Mouse (Mus musculus) hematopoietic stem cell, adult 5-6 weeks (primary cell): ENCODE results near the gene Cradd. TPM values are rescaled to one million over a fixed set of nuclear protein-coding genes. Genes with fewer than 3 reads are reported as not detected.

Experiments used
- ATAC-seq, 2 experiments: fragments of 125-278 bp in 1 of 2; replicated peaks in 1 of 2; 2 replicates each; pipeline ENCODE4 v1.8.0; 2016 to 2017; ENCODE audit warnings: inconsistent platforms in 2 of 2, mild to moderate bottlenecking in 2 of 2, moderate number of reproducible peaks in 2 of 2, low read depth in 1 of 2, moderate TSS enrichment in 1 of 2; ENCODE audit not compliant: low FRiP score in 2 of 2, poor library complexity in 2 of 2, severe bottlenecking in 2 of 2, insufficient read depth in 1 of 2, low TSS enrichment in 1 of 2
- total RNA-seq: library from RNA; stranded (forward); fragments of 172-1452, 232-1000 nt; gene quantifications from 2 replicates; pipeline ENCODE4 v1.2.3, GENCODE M21; 2017

Gene Cradd
- total RNA-seq, 1 experiment from 2014 or later, result 5.4 TPM

DNA sequence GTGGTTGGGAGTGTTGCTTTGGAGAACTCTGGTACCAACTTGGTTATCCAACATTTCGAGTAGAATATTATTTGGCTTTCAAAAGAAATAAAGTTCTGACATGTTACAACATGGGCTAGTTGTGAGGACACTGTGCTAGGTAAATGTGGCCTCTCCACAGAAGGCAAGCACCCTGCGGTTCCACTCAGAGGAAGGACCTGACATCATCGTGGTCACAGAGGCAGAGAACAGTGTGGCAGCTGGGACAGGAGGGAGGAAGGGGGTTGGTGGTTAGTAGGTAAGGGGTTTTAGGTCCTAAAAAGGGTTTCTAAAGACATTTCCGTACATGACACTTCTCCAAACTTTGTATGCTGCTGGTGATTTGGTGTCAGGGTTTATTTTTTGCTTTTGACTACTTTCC lies 145.1 kb downstream of the Cradd start:
- ATAC-seq, result peak; percentile 83 to 90

DNA sequence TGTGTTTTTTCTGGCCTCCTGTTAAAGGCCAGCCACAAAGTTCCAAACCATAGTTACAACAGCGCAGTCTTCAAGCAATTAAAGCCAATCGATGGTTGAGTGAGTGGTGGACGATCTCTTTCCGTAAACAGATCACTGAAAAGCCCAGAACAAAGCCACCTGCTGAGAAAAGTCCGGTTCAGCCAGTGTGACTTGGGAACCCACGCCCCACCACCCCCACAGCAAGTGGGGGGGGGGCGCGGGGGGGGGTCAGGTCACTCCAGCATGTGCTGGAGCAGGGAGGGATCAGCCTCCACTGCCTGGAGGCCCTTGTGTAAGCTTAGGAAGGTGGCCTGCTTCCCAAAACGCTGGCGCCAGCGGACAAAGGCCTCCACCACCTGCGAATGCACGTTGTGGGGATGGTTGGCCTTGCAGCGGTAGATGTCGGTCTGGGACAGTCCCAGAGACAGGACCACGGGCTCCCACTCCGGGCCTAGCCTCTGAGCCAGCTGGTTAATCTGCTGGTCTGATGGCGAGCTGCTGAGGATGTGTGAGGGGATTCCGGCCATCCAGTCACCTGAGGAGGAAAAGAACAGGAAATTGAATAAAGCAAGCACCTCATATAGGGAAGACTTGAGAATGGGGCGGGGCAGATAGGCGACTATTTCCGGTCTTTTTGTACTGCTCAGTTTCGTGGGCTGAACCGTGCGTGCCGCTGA lies 148.4 kb downstream of the Cradd start:
- ATAC-seq, result no peak

DNA sequence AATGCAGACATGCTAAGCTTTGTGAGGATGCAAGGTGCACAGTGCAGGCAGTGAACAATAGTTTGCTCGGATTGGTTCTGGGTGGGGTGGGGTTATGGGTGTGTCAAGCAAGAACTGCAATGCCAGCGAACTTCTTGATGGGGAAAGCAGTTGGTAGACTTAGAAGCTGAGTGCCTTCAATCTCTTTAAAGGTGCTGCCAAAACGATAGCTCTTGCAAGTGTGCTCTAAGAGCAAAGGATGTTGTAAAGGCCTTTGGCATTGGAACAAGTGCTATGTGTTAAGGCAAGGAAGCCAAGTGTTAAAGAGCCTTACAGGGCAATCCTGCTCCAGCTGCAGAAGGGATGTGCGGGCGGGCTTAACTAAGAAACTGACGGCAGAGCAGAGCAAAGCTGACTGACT lies 149.7 kb downstream of the Cradd start:
- ATAC-seq, result no peak

DNA sequence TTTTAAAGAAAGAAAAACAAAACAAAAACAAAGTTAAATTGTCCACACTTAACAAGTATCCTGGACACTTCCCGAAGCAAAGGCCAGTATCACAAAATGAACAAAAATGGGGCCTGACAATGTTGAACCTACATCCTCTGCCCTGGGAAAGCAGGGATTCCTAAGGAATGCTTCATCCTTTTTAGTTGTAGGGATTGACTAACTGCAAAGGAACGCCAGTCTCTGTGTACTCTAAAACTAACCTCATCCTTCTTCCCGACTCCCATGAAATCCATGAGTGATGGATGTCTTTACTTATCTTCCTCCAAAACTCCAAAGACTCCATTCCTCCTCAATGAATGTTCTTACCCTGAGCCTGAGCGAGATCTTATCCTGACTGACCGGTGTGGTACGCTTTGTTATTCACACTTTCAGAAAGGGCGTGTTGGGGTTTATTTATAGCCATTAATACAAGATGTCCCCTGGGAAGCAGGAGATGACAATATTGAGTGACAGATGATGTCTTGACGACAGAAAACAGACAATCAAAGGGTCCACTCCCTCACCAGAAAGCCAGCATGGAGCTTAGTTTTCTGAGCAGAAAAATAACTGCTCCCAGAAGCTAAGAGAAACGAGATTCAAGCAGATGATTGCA lies 153.1 kb downstream of the Cradd start:
- no peak for ATAC-seq

DNA sequence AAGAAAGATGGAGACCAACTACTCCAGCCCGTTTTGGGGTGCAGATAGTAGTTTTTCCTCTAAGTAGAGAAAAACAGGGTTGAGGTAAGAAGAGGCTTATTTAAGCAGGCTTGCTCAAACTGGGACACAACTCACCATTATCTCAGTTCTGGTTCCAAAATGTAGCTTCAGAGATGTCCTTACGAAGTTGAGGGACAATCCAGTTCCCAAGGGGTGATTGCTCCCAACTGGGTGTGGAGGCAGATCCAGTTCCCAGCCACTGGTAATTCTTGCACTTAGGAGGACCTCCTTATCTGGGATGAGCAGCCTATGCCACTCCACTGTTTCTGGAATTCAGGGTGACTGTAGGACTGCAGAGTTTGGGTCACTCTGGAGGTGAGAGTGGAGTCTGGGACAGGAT lies 159.0 kb downstream of the Cradd start:
- no peak for ATAC-seq

DNA sequence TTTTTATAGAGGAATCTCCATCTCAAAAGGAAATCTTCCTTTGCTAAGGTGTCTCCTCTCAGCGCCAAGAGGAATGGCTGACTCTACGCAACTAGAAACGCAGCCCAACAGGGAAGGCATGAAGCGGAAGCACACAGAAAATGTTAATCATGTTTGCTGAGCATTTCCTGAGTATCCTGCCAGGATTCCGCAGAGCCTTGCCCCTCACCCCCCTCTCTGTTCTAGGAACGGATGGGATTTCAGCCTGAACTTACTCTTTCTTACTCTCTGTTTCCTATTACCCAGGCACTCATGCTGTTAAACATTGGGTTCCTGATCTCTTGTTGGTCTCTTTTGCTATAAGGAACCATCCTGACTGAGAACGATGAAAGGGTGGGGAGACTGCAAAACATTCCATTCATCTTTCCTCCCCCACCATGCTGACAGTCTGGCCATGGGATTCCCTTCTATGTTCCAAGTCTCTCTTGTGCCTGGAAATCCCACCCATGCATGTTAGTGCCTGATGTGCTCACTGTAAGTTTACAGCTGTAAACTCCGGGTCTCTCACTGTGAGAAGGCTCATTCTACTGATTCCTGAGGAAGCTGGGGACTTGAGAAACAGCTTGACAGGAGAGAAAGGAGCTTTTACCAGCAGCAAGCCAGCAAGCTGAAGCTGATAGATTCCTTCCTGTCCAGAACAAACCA lies 161.1 kb downstream of the Cradd start:
- no peak for ATAC-seq

DNA sequence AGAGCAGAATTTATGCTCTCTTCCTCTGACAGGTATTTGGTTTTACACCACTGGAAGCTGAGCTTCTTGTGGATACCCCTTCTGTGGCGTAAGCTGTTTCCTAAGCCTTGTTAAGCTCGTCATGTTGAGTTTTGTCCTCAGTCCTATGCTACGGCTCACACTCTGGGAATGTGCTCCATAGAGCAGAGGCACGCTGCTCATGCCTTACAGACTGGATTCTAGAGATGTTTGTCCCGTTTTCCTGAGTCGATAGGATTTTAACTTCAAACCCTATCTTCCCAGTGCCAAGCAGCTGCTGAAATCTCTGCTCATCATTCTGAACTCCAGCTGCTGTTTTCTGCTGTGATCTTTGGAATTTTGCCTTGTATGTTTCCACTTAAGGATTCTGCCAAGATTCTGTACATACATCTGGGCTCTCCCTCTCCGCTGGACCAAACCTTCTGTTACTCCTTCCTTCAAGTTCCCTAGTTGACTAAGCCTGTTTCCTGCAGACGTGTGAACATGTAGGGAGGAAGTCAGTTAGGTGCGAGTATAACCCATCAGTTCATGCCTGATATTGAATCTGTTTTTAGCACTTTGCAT lies 164.2 kb downstream of the Cradd start:
- ATAC-seq, result no peak

DNA sequence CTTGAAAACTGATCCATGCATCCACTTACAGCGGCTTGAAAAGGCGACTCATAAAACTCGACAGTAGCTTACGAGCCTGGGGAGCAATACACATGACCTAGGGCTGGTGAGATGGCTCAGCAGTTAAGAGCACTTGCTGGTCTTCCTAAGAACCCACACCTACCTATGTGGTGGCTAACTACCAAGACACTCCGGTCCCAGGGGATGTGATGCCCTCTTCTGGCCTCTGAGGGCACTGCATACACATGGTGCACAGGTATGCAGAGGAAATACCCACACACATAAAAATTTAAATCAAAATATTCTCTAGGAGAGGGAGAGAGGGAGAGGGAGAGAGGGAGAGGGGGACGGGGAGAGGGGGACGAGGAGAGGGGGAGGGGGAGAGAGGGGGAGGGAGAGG lies 167.5 kb downstream of the Cradd start:
- no peak for ATAC-seq

DNA sequence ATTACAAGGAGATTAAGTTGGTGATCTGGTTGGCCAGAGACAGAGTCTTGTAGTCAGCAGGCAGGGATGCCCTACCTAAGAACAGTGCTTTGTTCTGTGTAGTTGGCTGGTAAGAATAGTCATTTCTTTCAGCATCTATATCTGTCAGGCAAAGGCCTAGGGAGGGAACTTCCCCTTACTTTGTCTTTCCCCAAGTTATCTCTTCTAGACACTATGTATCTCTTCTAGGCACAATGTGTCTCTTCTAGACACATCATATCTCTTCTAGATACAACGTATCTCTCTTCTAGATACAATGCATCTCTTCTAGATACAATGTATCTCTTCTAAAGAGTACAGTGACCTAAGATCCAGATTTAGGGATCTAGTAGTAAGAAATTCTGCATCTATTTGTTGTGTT lies 169.3 kb downstream of the Cradd start:
- ATAC-seq, result no peak

DNA sequence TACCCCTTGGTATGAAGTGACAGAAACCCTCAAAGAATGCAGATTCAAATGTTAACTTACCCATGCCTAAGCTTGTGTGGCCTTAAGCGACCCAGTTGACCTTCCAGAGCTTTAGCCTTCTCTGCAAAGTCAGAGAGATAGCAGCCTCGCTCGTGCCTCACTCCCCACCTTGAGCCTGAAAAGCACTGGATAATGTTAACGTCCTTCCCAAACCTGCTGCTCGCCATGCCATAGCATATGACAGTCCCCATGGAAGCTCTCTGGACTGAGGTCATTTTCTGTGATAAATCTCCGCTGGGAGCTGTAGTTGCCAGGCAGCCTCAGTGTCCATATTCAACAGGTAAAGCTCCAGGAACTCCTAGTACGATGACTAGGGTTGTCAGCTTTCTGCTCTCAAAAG lies 170.7 kb downstream of the Cradd start:
- ATAC-seq, result no peak

DNA sequence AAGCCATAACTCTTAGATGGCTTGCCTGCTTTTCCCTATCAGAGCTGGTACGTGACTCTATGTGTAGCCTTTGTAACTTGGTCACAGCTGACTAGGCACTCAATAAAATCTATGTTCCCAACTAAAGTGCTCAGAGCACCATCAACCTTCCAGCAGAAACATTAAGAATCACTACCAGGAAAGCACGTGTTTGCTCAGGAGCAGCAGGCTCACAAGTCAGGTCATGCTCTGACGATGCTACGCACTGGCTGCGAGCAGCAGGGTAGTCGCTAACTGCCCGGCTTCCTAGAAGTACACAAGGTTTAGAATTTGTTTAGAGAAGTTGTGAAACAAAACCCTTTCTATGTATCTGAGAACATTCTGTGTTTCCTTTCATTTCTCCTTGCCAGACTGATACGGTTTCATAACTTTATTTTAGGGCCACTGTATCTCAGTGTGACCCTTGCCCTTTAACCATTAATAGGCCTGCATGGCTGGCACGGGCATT lies 171.4 kb downstream of the Cradd start:
- no peak for ATAC-seq

DNA sequence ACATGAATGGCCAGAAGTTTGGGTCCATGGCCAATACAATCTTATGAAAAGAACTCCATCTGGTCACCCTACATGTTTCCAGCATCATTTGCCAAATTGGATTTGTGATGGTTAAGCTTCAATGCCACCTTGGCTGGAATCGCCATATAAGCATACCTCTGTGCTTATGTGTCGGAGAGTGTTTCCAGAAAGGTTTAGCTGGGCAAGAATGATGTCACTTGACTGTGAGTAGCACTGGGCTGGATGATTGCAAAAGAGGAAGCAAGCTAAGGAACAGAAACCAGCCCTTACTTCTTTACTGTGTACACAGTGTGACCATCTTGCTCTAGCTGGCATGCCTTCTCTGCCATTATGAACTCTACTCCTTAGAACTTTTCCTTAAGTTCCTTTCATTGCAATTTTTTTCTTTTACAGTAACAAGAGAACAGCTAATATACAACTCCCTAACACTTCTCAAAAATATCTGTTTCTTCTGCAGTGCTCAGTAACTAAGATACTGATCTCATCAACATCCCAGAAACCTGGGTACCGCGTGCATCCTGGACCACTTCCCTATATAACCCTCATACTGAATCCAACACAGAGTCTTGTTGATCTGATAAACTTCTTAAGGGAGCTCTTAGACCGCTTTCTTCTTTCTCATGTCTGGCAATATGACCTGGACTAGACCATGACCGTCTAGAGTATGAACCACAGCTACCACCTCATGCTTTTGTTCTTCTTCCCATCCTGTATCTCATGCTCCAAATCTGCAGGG lies 172.7 kb downstream of the Cradd start:
- peak; percentile 85 to 86 for ATAC-seq

DNA sequence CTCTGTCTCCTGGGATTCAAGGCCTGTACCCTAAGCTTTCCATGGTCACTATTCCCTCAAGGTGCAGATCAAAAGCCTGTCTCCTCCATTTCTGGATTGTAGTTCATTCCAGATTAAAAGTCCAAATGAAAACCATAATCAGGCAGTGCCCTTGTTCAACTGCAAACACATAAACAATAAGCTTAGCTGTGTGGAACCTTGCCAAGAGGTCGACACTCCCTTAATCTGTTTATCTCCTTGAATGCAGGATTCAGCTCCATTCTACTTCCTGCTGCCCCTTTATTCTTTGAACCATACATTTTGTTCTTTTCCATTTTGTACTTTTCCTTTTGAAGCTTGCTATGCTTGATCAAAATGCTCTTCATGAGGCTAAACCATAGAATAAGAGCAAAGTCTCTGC lies 174.3 kb downstream of the Cradd start:
- ATAC-seq, result no peak

DNA sequence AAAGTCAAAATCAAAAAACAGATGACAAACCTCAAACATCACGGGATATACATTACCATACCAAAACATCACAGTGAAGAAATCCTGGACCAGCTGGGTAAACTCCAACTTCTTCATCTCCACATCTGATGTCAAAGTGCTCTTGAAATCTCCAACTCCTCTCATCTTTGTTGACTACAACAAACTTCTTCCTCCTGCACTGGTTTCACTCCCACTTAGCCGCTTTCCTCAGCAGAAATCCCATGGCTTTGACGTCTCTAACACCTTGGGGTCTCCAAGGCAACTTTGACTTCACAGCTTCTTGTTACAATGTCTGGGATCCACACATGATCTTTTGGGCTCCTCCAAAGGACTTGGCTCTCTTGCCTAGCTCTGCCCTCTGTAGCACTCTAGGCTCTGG lies 175.3 kb downstream of the Cradd start:
- no peak for ATAC-seq

DNA sequence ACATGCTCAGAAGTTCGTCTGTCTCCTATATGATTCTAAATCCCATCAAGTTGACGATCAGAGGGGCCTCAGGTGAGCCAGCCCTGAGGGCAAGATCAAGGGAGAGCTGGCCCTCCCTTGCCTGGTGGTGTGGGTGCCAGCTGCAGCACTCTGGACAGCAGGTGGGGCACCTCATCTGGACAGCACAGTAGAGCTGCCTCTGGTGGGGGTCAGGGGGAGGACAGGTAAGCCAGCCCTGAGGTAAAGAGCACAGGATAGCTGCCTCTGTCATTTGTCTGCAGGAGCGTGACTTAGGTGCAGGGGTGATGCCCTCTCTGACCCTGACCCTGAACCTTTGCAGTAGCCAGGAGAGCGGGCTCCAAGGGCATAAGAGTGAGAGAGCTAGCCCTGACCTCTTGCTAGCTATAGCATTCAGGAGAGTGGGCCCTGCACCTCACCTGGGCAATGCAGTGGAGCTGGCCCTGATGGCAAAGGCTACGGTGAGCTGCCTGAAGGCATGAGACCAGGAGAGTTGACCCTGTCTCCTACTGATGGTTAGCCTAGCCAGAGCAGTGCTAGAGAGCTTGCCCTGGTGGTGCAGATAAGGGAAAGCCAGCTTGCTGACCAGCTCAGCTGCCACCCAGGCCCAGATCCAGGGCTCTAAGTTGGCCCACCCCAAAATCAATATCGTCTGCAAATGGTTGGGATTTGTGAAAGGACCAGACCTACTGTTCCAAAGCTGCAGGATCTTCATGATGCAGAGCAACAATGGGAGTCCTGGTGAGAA lies 176.6 kb downstream of the Cradd start:
- no peak for ATAC-seq

DNA sequence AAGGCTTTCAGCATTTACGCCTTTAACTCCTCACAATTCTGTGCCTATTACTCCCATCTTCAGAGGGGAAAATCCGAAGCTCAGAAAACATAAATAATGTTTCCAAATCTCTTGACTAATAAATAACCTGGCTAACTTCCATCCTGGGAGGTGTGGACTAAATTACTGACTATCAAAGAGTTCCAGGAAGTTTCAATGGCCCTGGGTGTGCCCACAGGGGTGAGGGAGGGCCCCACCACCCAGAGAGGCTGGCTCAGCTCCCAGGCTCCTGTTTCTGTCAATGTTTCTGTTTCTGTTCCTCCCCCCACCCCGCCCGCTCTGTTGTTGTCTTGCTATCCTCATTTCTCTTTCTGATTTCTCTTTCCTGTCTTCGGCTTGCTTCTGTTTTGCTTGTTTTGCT lies 177.4 kb downstream of the Cradd start:
- ATAC-seq, result peak in 1 of 2 experiments; percentile 34; a peak in 1 of 4 replicates
